Mouse (Mus musculus) left cerebral cortex, adult 18-20 months (tissue): ENCODE data around the gene Srd5a1. TPM values are rescaled to one million over a fixed set of nuclear protein-coding genes. Genes with fewer than 3 reads are reported as not detected.

Experiments used
- DNase-seq, 2 experiments: peaks; one replicate each; pipeline ENCODE4 v3.0.0; 2021 to 2022; ENCODE audit warnings: low spot score in 2 of 2, mixed read lengths in 1 of 2
- total RNA-seq, 2 experiments: library from RNA; stranded (reverse); gene quantifications; 2 replicates each; pipeline ENCODE4 v1.2.3; 2021

Srd5a1 gene
- total RNA-seq, 2 experiments from 2014 or later, result 7.0 to 7.3 TPM

DNA sequence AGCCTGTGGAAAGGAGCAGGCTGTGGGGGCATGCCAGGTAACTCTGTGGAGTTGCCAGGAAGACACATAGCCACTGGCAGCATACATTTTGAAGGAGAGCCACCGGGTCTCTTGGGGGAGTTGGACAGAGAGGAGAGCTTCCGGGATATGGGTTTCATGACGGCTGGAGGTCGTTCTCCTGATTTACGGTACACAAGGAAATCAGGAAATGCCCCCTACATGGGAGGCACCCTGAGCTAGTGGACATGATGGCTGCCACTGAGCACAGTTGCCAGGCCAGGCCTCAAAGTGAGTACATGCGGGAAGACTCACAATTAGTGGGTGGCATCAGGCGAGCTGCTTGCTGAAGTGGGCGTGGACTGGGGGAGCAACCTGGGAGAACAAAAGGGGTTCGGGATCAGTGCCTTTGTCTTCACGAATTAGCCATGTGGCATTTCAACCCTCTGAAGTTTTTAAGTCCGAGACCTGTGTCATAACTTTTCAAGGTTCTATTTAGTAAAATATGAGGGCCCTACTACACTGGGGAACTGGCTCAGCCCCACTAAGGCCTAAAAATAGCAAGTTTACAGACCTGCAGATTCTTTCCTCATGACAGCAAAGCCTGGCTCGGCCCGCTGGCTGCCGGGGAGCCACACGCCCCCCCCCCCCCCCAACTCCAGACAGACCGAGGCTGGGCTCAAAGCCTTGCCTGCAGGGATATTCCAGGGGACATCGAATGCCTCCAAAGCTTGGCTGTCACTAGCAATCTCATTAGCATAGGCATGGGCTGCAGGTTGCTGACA, 68.5 kb downstream of the Srd5a1 start:
- no peak for DNase-seq

GRCm38 (mm10) chr13:69541776-69542175, 69.5 kb downstream of the Srd5a1 start:
- DNase-seq, result peak; percentile 46 to 71

DNA sequence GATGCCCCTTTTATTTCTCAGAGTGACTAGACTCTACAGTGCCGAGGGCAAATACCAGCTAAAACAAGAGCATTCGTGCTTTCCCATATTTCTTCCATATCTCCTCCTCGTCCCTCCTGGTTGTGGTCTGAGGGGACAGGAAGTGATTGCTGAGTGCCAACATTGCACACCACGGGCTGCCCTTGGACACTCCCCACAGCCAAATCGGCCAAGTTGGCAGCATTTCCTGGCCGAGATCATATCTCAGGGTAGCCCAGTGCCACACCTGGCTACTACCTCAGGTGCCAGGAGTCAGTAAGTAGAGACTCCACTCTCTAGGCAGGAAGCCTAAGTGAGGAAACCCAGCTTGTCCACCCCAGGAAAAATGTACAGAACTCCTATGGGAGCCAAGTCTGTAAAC, 70.0 kb downstream of the Srd5a1 start:
- DNase-seq, result no peak

GRCm38 (mm10) chr13:69538327-69538726, 72.9 kb downstream of the Srd5a1 start:
- DNase-seq, result no peak

DNA sequence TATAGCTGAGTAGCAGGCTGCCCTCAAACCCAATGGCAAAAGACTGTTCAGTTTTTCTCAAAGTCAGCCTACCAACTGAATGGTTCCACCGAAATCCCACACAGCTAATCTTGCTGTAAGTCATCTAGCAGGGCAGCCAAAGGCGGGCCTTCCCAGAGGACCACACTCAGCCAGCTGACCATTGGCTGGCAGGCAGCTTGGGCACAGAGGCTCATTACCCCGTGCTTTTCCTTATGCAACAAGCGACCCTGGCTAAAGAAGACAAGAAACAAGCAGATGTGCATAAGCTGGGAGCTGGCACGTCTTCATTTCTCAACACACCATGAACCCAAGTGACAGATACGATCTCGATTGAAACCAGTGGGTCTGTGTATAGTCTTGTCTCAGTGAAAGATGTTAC, 73.9 kb downstream of the Srd5a1 start:
- no peak for DNase-seq

DNA sequence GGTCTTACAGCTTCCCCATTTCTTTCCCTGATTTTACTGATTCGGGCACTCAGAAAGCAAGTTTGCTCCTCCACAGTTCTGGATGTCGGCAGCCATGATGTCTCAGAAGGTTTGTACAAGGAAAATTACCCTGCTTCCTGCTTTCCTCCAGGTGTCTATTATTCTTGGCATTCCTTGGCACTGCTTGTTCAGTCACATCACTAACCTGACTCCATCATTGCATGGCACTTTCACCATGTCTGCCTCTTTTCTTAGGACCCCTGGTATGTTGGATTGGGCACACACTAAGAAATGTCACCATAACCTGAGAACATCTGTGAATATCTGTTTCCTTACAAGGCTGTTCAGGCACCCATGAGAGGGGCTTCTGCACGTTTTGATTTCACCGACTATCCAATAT, 75.2 kb downstream of the Srd5a1 start:
- no peak for DNase-seq

GRCm38 (mm10) chr13:69534654-69535551, 76.3 kb downstream of the Srd5a1 start:
- peak; percentile 93 to 99 for DNase-seq

DNA sequence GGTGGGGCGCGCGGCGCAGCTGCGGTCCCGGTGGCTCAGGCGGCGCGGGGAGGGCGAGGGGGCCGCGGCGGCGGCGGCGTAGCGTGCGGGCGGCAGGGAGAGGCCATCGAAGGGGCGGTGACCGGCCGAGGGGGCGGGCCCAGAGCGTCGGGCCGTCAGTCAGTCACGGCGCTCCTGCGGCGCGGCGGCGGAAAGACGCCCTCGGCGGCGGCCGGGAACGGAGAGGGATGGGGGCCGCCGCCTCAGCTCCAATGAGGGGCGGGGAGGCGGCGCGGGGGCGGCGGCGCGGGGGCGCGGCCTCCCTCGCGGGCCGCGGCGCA, 76.9 kb downstream of the Srd5a1 start, which contains the start of gene Tent4a:
Gene Tent4a, minus strand, starts transcription at position 284 of the 320 bp plus-strand sequence.
- peak in 1 of 2 experiments; percentile 69 for DNase-seq

DNA sequence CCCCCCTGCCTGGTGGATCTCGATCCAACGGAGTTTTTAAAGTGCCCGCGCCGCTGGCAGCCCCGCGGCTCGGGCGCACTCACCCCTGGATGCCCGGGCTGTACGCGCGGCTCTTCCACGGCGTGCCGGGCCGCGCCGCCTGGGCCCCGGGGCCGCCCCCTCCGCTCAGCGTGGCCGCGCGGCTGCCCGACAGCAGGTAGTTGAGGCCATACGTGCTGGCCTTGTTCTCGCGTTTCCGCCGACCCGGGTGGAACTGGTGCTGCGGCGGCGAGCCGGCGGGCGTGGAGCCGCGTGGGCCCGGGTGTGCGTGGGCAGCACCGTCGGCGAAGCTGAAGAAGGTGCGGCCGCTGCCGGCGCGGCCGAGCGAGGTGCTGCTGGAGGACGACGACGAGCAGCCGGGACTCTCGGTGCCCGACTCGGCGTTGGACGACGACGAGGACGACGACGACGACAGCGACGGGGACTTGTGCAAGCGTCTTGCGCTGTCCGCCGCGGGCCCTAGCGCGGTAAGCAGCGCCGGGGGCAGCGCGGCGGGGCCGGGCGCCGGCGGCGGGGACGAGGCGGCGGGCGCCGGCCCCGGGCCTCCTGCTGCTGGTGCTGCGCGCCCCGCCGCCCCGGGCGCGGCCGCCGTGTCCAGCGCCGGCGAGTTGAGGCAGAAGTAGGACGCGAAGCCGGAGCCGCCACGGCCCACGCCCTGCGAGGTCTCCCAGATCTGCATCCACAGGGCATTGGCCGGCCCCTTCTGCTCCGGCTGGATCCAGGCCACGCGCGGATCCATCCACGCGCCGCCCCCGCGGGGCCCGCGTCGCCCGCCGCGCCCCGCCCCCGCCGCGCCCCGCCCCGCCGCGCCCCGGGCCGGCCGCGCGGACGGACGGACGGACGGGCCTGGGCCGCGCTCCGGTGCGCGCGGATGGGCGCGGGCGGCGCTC, 77.6 kb downstream of the Srd5a1 start, which contains the start of gene Nsun2:
Gene Nsun2, plus strand, starts transcription at position 342 of the 929 bp plus-strand sequence.
- peak; percentile 40 to 63 for DNase-seq

DNA sequence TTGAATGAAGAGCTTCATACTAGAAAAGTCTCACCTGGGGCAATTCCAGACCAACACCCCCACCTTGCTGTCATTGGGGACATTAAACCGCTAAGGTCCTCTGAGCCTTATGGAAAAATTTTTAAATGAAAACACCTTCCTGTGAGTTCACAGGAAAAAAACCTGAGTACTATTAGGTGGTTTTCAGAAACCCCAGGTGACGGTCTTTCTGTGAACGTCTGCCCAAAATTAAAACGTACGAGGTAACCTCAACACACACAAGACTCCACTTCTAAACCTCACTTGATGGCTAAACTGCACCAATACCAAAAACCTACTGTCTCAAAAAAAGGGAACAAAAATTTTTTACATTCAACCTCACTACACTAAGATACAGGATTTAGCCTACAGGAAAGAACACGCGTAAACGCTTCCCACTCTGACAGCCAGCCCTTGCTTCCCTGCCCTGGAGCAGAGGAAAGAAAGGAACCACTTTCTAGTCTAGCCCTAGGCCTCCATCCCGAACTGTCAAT, 78.3 kb downstream of the Srd5a1 start:
- DNase-seq, result no peak

- DNase-seq, result no peak
These were observed 78.9 kb downstream of the Srd5a1 start for GRCm38 (mm10) chr13:69532101-69532892.

GRCm38 (mm10) chr13:69531431-69531830, 79.8 kb downstream of the Srd5a1 start:
- no peak for DNase-seq

DNA sequence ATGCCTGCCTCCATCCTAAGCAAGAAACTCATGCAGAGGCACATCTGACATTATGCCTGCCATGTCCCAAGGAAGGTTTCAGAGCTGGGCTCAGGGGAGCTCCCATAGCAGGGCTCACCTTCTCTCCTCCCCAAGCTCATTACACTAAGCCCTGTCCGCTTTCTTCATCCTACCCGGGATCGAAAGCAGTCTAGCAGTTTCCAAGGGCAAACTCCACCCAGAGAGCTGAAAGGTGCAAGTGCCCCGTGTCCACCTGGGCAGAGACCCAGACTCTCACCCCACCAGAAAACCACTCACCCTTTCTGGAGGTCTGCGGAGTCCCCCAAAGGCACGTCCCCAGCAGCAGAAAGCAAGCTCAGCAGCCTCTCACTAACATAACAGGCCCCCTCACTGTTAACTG, 80.3 kb downstream of the Srd5a1 start:
- DNase-seq, result no peak

GRCm38 (mm10) chr13:69530156-69530555, 81.1 kb downstream of the Srd5a1 start:
- no peak for DNase-seq

DNA sequence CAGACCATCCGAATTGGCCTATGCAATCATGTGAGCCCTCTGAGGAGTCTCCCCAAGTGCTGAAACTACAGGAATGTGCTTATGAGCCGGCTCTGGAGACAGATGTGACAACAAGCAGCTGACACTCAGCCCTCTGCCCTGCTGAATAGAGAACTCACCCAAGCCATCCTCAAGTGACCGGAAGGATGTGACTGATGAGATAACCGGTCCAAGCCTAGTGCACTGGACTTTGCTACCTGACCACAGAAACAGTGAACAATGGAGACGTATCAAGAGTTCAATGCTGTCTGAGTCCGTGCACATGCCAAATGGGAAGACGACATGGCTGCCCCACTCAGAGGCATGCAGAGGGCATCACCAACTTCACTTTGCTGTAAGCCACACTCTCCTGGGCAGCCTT, 82.7 kb downstream of the Srd5a1 start:
- no peak for DNase-seq

DNA sequence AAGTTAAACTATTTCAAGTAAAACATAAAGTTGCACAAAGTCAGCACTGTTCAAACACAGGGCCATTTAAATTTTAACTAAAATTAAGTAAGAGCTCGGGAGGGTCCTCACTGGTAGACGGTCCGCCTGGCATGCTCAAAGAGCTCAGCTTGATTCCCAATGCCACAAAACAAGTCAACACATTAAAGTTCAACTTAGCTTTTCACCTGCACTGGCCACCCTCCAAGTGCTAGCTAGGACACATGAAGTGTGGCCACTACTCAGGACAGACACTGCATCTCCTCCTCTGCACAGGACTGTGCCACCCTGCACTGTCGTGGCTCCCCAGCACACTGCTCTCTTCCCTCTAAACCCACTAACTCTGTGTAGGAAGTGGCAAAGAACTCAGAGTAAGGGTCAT, 85.4 kb downstream of the Srd5a1 start:
- DNase-seq, result no peak

- no peak for DNase-seq
These were observed 87.1 kb downstream of the Srd5a1 start for GRCm38 (mm10) chr13:69524158-69524530.
